Mouse (Mus musculus) kidney, postnatal 25 days (tissue): ENCODE measurements around the gene Clp1.

Experiments
- DNase-seq, 2 experiments: peaks; one replicate each; pipeline ENCODE4 v3.0.0; 2021; ENCODE audit warnings: mixed read lengths in 2 of 2

Clp1 gene

DNA sequence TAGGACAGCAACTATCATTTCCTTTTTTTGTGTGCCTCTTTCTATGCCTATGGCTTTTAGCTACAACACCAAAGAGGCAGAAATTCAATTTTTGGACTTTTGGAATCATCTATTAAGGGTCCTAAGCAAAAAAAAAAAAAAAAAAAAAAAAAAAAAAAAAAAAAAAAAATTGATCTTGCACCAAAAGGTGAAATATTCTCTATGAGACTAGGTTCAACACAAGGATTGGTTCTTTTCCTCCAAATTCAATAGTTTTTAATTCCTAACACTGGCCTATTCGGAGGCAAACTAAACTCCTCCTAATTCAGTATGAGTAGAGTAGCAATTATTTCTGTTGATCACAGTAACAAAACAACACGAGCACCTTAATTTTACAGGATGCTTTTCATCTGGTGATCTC, 15.3 kb downstream of the Clp1 start:
- no peak for DNase-seq

GRCm38 (mm10) chr2:84707523-84707922, 19.6 kb downstream of the Clp1 start:
- DNase-seq: no peak

- DNase-seq: no peak
Observed at GRCm38 (mm10) chr2:84705295-84705694, 21.9 kb downstream of the Clp1 start.

DNA sequence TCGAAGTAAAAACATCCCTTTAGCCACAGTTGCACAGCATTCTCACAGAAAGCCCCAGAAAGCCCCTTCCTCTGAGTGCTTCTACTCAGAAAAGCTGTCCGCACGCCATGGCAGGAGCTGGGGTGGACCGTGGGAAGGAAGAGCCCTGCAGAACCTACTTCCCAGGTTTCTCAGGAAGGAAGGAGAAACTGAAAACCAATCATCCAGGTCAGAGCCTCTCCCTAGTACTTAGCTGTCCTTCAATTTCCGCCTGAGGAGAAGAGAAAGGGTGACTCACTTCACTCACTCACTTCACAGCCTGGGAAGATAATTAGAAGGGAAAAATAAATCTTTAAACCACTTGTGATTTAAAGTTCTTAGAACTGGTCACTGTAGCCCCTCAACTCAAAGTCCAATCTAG, 22.8 kb downstream of the Clp1 start:
- DNase-seq: no peak

- DNase-seq: no peak
Observed at GRCm38 (mm10) chr2:84703497-84703896, 23.7 kb downstream of the Clp1 start.

DNA sequence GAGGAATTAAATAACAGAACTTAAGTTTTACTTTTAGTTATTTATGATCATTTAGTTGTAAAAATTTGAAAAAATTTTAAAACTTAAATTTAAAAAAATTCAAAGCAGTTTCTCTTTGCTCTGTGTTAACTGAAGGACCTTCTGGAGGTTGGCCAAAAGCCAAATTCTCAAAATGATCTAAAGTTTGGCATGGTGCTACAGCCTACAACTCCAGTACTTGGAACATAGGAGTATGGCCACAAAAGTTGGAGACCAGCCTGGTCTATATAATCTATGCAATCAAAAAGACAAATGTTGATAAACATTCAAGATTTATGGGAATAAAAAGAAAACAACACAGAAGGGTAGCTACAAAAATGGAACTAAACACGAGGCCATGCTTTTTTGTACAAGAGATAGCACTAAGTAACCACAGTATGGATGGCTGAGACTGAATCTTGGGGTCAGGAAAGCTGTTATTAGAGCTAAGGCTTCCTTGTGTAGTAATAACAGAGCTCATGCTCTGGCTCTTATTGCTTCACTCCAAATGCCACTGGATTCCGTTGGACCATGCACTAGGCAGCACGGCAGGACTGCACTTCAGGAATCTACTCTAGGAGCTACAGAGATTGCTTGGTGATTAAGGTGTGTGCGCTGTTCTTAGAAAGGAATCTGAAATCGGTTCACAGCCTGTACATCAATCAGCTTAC, 32.0 kb downstream of the Clp1 start:
- DNase-seq: no peak

DNA sequence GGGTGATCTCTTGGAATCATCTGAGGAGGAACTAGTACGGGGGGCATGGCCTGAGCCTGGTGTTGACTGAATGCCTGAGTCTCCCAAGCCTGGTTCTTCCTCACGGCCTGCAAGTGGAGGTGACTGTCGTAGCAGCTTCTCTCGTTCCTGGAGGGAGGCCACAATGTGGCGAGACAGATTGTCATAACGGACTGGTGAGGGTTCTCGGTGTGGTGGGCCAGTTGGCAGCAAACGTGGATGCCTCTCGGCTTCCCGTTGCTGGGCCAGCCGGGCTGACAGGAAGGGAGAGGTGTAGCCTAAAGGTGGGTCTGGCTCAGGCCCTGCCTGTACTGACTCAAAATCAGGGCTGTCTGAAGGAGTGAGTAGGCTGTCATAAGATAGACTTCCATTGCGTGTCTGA, 37.1 kb downstream of the Clp1 start:
- DNase-seq: no peak

DNA sequence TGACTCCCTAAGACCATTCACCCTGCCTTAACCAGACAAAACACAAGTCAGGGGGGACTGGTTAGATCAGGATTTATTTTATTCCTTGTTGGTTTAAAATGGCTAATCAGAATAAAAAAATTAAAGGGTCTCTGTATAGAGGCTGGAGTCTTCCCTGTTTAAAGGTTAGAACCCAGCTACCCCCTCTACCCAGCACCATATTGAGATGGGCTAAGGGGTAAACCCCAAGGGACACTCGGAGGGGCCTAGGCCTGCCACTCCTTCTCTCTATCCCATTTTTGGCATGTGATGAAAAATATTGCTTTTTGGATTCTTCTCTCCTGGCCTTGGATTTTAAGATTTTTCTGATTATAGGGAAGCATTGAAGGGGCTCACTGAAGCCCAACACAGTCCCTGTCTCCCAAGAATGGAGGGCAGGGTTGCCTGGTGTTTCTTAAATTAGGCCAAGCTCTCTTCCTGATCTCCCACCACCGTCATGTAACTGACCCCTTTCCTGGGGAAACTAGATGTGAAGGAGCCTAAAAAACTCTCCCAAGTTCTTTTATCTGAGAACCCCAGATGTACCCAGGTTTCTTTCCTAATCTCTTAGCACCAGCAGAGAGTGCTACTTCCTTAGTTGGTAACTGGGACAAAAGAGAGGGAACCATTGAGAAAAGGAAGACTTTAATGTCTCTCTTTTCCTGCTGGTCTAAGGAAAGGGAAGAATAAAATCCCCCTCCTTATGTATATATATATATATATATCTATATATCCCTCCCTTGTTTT, 38.9 kb downstream of the Clp1 start:
- no peak for DNase-seq

DNA sequence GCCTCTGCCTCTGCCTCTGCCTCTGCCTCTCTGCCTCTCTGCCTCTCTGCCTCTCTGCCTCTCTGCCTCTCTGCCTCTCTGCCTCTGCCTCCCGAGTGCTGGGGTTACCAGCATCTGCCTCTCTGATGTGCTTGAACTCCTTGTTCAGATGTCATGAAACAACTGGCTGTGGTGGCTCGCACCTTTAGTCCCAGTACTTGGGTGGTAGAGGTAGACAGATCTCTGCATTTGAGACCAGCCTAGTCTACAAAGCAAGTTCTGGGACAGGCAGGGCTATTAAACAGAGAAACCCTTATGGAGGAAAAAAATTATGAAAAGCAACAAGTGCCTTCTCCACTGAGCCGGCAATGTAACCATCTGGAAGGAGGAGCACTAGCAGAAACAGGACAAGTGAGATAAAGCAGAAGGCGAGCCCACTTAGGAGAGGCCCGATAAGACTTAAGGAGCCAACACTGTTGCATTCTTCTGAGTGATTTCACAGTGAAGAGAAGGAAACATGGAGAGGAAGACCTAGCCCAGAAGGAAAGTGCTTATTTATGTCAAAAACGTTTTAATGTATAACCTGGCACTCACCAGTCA, 44.5 kb downstream of the Clp1 start:
- DNase-seq: no peak

GRCm38 (mm10) chr2:84679016-84679415, 48.1 kb downstream of the Clp1 start, which contains the start of gene Tmx2:
Gene Tmx2 (minus strand): TSS chr2:84679140.
- no peak for DNase-seq

- peak; percentile 97 to 98 for DNase-seq
Observed at GRCm38 (mm10) chr2:84677968-84678880, 48.9 kb downstream of the Clp1 start, which contains the start of the genes Gm28635 and Med19. Gene Gm28635 (minus strand): TSS chr2:84678041. Gene Med19 (plus strand): TSS chr2:84678402.

DNA sequence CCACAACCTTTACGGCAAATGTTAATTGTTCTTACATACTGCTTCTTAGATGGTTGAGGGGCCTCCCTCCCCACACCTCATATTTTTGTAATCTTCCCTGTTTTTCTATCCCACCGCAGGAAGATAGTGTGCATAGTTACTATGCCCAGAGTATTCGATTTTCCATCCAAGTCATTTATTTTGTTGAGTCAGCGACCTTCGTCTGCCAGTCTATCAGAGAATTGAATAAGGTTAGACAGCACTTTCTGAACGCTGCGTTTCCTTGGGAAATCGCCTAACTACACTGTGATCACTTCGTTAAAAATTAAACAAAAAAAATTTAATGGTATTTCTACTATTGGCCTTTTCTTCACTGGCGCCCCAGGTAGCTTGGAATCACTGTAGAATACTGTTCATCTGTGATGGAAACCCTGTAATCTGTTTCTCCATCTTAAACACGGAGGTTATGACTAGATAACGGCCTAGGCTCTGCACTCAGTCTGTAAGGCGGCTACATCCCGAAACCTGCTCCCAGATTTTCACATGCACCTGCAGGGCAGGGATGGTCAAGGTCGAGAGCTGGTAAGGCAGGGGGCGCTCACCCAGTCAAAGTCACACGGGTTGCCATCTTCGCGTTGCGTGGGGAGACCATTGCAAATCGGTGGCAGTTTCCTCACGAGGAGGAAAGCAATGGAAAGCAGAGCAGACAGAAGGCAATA, 49.7 kb downstream of the Clp1 start:
- no peak for DNase-seq
